Mouse (Mus musculus) liver, postnatal 0 days (tissue): ENCODE results near the gene Mypn. TPM values are rescaled to one million over a fixed set of nuclear protein-coding genes. Genes with fewer than 3 reads are reported as not detected.
A peak's percentile ranks its signal among the peaks of the same experiment; 100 is the strongest.

Experiments used
- ATAC-seq: fragments of 200-750 bp; cut with Nextera tagmentation; 2 replicates; pipeline ENCODE4 v1.8.0; 2017; ENCODE audit warnings: mild to moderate bottlenecking, moderate library complexity
- DNase-seq: peaks from one replicate; pipeline ENCODE4 v3.0.0-alpha.2; 2016
- H3K27ac ChIP-seq: fragments of 300-500 bp; sonication (generic); 2 replicates; pipeline ENCODE4 v1.5.1; 2014; ENCODE audit warnings: antibody characterized with exemption, moderate library complexity, mild to moderate bottlenecking, low read depth
- H3K27me3 ChIP-seq: fragments of 300-500 bp; sonication (generic); 2 replicates; pipeline ENCODE4 v1.6.1; 2014; ENCODE audit warnings: low read length, control low read depth, mixed read lengths; ENCODE audit not compliant: insufficient read depth
- H3K36me3 ChIP-seq: fragments of 300-500 bp; sonication (generic); replicated peaks from 2 replicates; pipeline ENCODE4 v1.6.1; 2014; ENCODE audit warnings: mild to moderate bottlenecking, control low read depth, low read length, moderate library complexity, mixed read lengths; ENCODE audit not compliant: insufficient read depth
- H3K4me1 ChIP-seq: fragments of 300-500 bp; sonication (generic); 2 replicates; pipeline ENCODE4 v1.6.1; 2014; ENCODE audit warnings: antibody characterized with exemption, mild to moderate bottlenecking, control low read depth; ENCODE audit not compliant: insufficient read depth
- H3K4me2 ChIP-seq: fragments of 300-500 bp; sonication (generic); 2 replicates; pipeline ENCODE4 v1.6.1; 2014; ENCODE audit warnings: low read depth, mild to moderate bottlenecking, low read length, moderate library complexity, mixed read lengths
- H3K4me3 ChIP-seq: fragments of 300-500 bp; sonication (generic); 2 replicates; pipeline ENCODE4 v1.5.1; 2014; ENCODE audit warnings: low read depth, low read length
- H3K9ac ChIP-seq: fragments of 300-500 bp; sonication (generic); replicated peaks from 2 replicates; pipeline ENCODE4 v1.6.1; 2014; ENCODE audit warnings: mild to moderate bottlenecking, moderate library complexity
- H3K9me3 ChIP-seq: fragments of 300-500 bp; sonication (generic); 2 replicates; pipeline ENCODE4 v1.6.1; 2016; ENCODE audit warnings: mild to moderate bottlenecking, control low read depth, low read length, mixed read lengths
- CTCF ChIP-seq: sonication (generic); IDR thresholded peaks from 2 replicates; pipeline ENCODE4 v1.5.1; 2016; ENCODE audit warnings: antibody characterized with exemption, low read depth
- EP300 ChIP-seq: IDR thresholded peaks from 2 replicates; pipeline ENCODE4 v1.6.1; 2016; ENCODE audit warnings: antibody characterized with exemption, low read depth, mild to moderate bottlenecking
- WGBS: fragments of 180-500 bp; shearing (Covaris S2); extraction: QIAGEN DNeasy Blood & Tissue Kit; methylation state at CpG from one replicate; pipeline ENCODE4 v1.1.7; 2014; ENCODE audit not compliant: insufficient replicate concordance; 5-methylcytosine and 5-hydroxymethylcytosine counted together
- polyA plus RNA-seq: library from polyadenylated mRNA; unstranded; fragments of >200 nt; fragmentation: Nextera tagmentation; extraction: Ambion mirVana; gene quantifications from 2 replicates; pipeline ENCODE4 v1.2.1, GENCODE M21; 2015

Gene Mypn
- polyA plus RNA-seq, 1 experiment from 2014 or later, result 0.04 TPM

DNA sequence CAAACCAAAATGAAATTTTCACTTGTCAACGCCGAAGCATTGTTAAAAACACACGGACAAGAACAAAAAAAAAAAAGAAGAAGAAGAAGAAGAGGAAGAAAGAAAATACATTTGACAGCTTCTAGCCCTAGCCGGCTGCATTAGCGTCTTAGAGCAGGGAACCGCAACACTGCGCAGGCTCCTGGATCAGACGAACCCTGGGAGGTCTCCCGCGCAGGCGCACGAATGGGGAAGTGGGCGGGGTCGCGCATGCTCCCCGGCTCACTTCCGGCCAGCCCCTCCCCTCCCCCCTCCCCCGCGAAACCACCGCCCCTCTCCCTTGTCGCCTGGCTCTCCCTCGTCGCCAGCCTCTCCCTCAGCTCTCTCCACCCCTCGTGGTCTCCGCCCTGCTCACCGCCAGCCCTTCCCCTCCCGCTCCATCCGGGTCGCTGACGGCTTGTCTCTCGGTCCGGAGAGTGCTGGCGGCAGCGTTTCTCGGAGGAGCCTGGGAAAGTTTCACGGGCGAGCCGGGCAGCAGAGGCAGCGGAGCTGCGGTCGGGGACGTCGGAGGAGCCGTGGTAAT lies 39.8 kb upstream of the Mypn start, which contains the start of gene Herc4:
Herc4 (plus strand) TSS at position 318 of the 562 bp plus-strand sequence.
- TF ChIP-seq CTCF (no peak), EP300 (no peak)
- peak within 1 kb of the TSS; percentile 99 for H3K4me3 ChIP-seq
- 3% methylated on average over 38 of the region's 44 CpGs for WGBS

DNA sequence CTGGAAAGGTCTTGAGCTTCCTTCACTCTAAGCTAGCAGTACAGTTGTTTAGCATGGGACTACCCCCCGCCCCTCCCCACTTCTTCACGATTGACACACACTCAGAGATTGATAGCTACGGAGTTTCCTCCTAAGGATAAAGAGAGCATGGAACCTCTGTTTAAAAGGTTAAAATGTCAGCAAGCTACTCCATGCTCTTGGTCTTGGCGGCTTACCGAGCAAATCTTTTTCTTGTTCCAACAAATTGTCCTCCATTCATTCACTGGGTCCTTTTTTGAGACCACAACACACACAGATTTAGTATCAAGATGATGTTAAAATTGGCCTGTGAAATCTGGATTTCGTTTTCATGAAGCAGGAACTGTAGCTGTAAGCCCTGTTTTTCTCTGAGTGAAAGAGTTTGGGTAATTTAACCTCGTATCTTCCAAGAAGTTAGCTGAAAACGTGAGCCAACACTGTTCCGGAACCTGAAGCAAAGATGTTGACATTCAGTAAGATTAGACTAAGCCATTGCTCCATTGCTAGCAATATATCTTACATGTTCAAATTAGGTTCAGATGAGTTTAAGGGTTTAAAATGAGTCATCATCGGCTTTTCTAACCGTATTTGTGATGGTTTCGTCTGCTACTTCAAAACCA lies 39.2 kb upstream of the Mypn start:
- Histone ChIP-seq H3K36me3 (no peaks in the 10 kb centered on the region), H3K4me2 (peak overlapping the region; percentile 76), H3K9me3 (no peaks in the 10 kb centered on the region), H3K27me3 (no peaks in the 10 kb centered on the region), H3K9ac (peak overlapping the region; percentile 56), H3K27ac (peak overlapping the region; percentile 77), H3K4me1 (peaks cover 14% of the 10 kb centered on the region), H3K4me3 (peak overlapping the region; percentile 99)
- DNase-seq, result no peak
- WGBS, result 17% methylated on average over 12 of the region's 12 CpGs
- ATAC-seq, result no peak
- TF ChIP-seq EP300 (no peak), CTCF (no peak)

More for the DNA sequence above, 39.8 kb upstream of the Mypn start, which contains the start of gene Herc4:
- Histone ChIP-seq H3K27me3 (no peaks in the 10 kb centered on the region), H3K9me3 (no peaks in the 10 kb centered on the region), H3K9ac (peak within 1 kb of the TSS; percentile 99), H3K4me1 (peaks cover 14% of the 10 kb centered on the region), H3K4me2 (peak within 1 kb of the TSS; percentile 76), H3K27ac (peak within 1 kb of the TSS; percentile 100), H3K36me3 (no peaks in the 10 kb centered on the region)
- peak; percentile 99 for ATAC-seq
- peak; percentile 99 for DNase-seq

DNA sequence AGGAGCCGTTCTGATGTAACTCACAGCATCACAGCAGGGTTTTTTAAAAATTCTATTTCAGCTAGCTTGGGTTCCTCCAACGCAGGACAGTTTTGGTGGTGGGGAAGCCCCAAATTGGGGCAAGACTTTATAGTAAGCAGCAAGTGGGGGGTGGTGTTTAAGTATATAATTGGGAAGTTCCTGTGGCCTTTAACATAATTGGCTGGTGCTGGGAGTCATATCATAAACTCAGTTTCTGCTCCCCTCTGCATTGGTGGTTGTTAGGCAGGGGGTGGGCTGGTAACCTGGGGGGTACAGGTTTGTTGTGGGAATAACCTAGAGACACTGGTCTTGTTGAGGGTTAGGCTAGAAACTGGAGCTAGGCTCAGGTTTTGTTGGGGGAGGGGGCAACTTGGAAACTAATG lies 37.1 kb upstream of the Mypn start:
- no peaks in the 10 kb centered on the region for H3K9me3 ChIP-seq
- no peak for DNase-seq
- H3K36me3 ChIP-seq, result no peaks in the 10 kb centered on the region
- no peak overlapping the region for H3K4me3 ChIP-seq
- no peaks in the 10 kb centered on the region for H3K27me3 ChIP-seq
- TF ChIP-seq CTCF (no peak), EP300 (no peak)
- peaks cover 9% of the 10 kb centered on the region for H3K4me1 ChIP-seq
- ATAC-seq, result no peak
- no peak overlapping the region for H3K4me2 ChIP-seq
- no peak overlapping the region for H3K9ac ChIP-seq
- 78% methylated on average over 2 of the region's 2 CpGs for WGBS
- no peak overlapping the region for H3K27ac ChIP-seq

DNA sequence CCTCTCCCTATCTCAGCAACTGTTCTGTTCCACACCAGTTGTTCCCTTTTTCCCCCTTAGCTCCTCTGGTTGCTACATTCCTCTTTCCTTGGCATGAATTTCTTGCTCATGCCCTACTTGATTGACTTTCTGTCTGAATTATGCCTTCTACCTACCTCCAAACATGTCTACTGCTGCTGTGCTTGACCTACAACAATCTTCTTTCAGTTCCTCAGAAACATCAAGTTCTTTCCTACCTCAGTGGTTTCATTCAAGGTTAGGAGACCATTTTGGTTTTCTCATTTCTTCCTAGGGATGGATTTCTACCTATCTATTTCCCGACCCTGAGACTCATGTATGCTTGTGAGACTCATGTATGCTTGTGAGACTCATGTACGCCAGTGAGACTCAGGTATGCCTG lies 36.1 kb upstream of the Mypn start:
- TF ChIP-seq EP300, result no peak
- TF ChIP-seq CTCF, result no peak
- H3K4me1 ChIP-seq, result peaks cover 7% of the 10 kb centered on the region
- 61% methylated on average over 2 of the region's 2 CpGs for WGBS
- no peak for ATAC-seq
- no peak overlapping the region for H3K4me2 ChIP-seq
- no peak overlapping the region for H3K27ac ChIP-seq
- H3K9me3 ChIP-seq, result no peaks in the 10 kb centered on the region; the same call in 1 of the 2 replicates
- no peak for DNase-seq
- no peaks in the 10 kb centered on the region for H3K27me3 ChIP-seq
- no peak overlapping the region for H3K9ac ChIP-seq
- H3K36me3 ChIP-seq, result no peaks in the 10 kb centered on the region
- H3K4me3 ChIP-seq, result no peak overlapping the region

DNA sequence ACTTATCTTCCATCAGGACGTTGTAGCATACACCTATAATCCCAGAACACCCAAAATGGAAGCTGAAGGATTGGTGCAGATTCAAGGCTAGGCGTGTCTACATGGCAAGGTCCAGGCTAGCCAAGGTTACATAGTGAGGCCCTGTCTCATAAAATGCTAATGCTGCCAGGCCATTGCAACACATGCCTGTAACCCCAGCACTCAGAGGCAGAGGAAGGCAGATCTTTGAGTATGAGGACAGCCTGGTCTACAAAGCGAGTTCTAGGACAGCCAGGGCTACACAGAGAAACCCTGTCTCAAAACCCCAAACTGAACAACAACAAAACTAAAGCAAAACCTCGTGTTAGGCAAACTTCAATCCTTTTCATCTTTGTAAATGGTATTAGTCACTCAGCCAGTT lies 34.3 kb upstream of the Mypn start:
- Histone ChIP-seq H3K4me3 (no peak overlapping the region), H3K27ac (no peak overlapping the region), H3K9ac (no peak overlapping the region), H3K4me2 (no peak overlapping the region), H3K36me3 (no peaks in the 10 kb centered on the region), H3K4me1 (peaks cover 7% of the 10 kb centered on the region), H3K27me3 (no peaks in the 10 kb centered on the region), H3K9me3 (no peaks in the 10 kb centered on the region; the same call in 1 of the 2 replicates)
- ATAC-seq (no peak), DNase-seq (no peak)
- WGBS, result 73% methylated on average over 4 of the region's 4 CpGs
- no peak for TF ChIP-seq CTCF
- no peak for TF ChIP-seq EP300

DNA sequence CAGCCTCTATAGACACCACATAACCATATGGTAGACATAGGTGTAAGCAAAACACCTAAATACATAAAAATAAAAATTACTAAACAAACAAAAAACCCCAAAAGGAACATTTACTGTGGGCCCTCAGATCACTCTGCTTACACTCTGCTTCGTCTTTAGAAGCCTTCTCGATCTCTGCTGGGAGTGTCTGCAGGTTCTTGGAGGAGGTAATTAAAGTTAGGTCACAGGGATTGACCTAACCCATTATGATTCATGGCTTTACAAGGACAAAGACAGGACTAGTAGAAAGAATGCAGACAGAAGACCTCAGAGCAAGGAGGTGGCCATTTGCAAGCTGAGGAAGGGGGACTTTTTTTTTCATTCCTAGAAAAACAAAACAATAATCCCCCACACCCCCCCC lies 33.5 kb upstream of the Mypn start:
- ATAC-seq (no peak), DNase-seq (no peak)
- WGBS, result 86% methylated on average over 2 of the region's 2 CpGs
- no peak overlapping the region for H3K4me2 ChIP-seq
- peaks cover under 1% of the 10 kb centered on the region; the same call in 1 of the 2 replicates for H3K4me1 ChIP-seq
- H3K27ac ChIP-seq, result no peak overlapping the region
- H3K27me3 ChIP-seq, result no peaks in the 10 kb centered on the region
- no peaks in the 10 kb centered on the region for H3K36me3 ChIP-seq
- H3K9me3 ChIP-seq, result no peaks in the 10 kb centered on the region; the same call in 1 of the 2 replicates
- no peak overlapping the region for H3K9ac ChIP-seq
- no peak overlapping the region for H3K4me3 ChIP-seq
- TF ChIP-seq CTCF (no peak), EP300 (no peak)
